Mouse (Mus musculus) midbrain, embryonic 16.5 days (tissue): ENCODE results near the gene Veph1. TPM values are rescaled to one million over a fixed set of nuclear protein-coding genes. Genes with fewer than 3 reads are reported as not detected.
"Not testable (repeated sequence)": the region's sequence is repeated elsewhere in the genome, so short reads cannot be mapped to it uniquely, and the experiment has no call there.

Source experiments
- ATAC-seq: fragments of 200-750 bp; cut with Nextera tagmentation; 2 replicates; pipeline ENCODE4 v1.8.0; 2017; ENCODE audit warnings: moderate TSS enrichment
- H3K27ac ChIP-seq: fragments of 300-500 bp; sonication (generic); 2 replicates; pipeline ENCODE4 v1.5.1; 2014; ENCODE audit warnings: mild to moderate bottlenecking, low read length, mixed read lengths
- H3K27me3 ChIP-seq: fragments of 300-500 bp; sonication (generic); 2 replicates; pipeline ENCODE4 v1.6.1; 2014; ENCODE audit warnings: low read depth, low read length, mixed read lengths; ENCODE audit not compliant: control insufficient read depth, insufficient read depth
- H3K36me3 ChIP-seq: fragments of 300-500 bp; sonication (generic); 2 replicates; pipeline ENCODE4 v1.6.1; 2014; ENCODE audit warnings: mild to moderate bottlenecking, low read length, moderate library complexity, mixed read lengths; ENCODE audit not compliant: control insufficient read depth, insufficient read depth
- H3K4me1 ChIP-seq: fragments of 300-500 bp; sonication (generic); 2 replicates; pipeline ENCODE4 v1.6.1; 2014; ENCODE audit warnings: mild to moderate bottlenecking, low read length, mixed read lengths; ENCODE audit not compliant: control insufficient read depth, insufficient read depth
- H3K4me2 ChIP-seq: fragments of 300-500 bp; sonication (generic); 2 replicates; pipeline ENCODE4 v1.6.1; 2014; ENCODE audit warnings: mild to moderate bottlenecking, low read length, mixed read lengths
- H3K4me3 ChIP-seq: fragments of 300-500 bp; sonication (generic); 2 replicates; pipeline ENCODE4 v1.5.1; 2014; ENCODE audit warnings: low read depth, mild to moderate bottlenecking, low read length, moderate library complexity, mixed read lengths
- H3K9ac ChIP-seq: fragments of 300-500 bp; sonication (generic); 2 replicates; pipeline ENCODE4 v1.6.1; 2014; ENCODE audit warnings: low read depth, low read length, mixed read lengths
- H3K9me3 ChIP-seq: fragments of 300-500 bp; sonication (generic); replicated peaks from 2 replicates; pipeline ENCODE4 v1.6.1; 2014; ENCODE audit warnings: mild to moderate bottlenecking, low read length, mixed read lengths; ENCODE audit not compliant: control insufficient read depth, poor library complexity, severe bottlenecking
- WGBS: fragments of 180-500 bp; shearing (Covaris S2); extraction: QIAGEN DNeasy Blood & Tissue Kit; methylation state at CpG from one replicate; pipeline ENCODE4 v1.1.7; 2014; 5-methylcytosine and 5-hydroxymethylcytosine counted together
- polyA plus RNA-seq: library from polyadenylated mRNA; unstranded; fragments of >200 nt; fragmentation: Nextera tagmentation; extraction: Ambion mirVana; gene quantifications from 2 replicates; pipeline ENCODE4 v1.2.1, GENCODE M21; 2015

The Veph1 gene
- polyA plus RNA-seq, 1 experiment from 2014 or later, result 5.7 TPM

GRCm38 (mm10) chr3:66240476-66240875 lies 56.2 kb downstream of the Veph1 start:
- ATAC-seq, result no peak
- H3K4me1 ChIP-seq, result no peaks in the 10 kb centered on the region
- H3K9ac ChIP-seq, result no peak overlapping the region
- H3K4me3 ChIP-seq, result no peak overlapping the region
- no peak overlapping the region for H3K4me2 ChIP-seq
- H3K9me3 ChIP-seq, result no peaks in the 10 kb centered on the region
- no peaks in the 10 kb centered on the region for H3K36me3 ChIP-seq
- H3K27ac ChIP-seq, result no peak overlapping the region
- no peaks in the 10 kb centered on the region for H3K27me3 ChIP-seq

GRCm38 (mm10) chr3:66236234-66236871 lies 60.3 kb downstream of the Veph1 start:
- H3K9me3 ChIP-seq, H3K27ac ChIP-seq, H3K4me1 ChIP-seq, H3K4me3 ChIP-seq, H3K4me2 ChIP-seq, H3K27me3 ChIP-seq, H3K36me3 ChIP-seq, H3K9ac ChIP-seq: not testable (repeated sequence)
- WGBS, result 45% methylated on average over 4 of the region's 4 CpGs
- ATAC-seq, result peak; percentile 79

GRCm38 (mm10) chr3:66224931-66225537 lies 71.6 kb downstream of the Veph1 start:
- Histone ChIP-seq H3K27ac (no peak overlapping the region), H3K27me3 (peaks cover 4% of the 10 kb centered on the region; the same call in 1 of the 2 replicates), H3K9ac (no peak overlapping the region), H3K36me3 (no peaks in the 10 kb centered on the region), H3K4me1 (peaks cover 4% of the 10 kb centered on the region; the same call in 1 of the 2 replicates), H3K4me2 (no peak overlapping the region), H3K9me3 (no peaks in the 10 kb centered on the region), H3K4me3 (no peak overlapping the region)
- no peak for ATAC-seq
- 84% methylated on average over 15 of the region's 15 CpGs for WGBS

- under 1% methylated on average over 11 of the region's 11 CpGs for WGBS
- no peaks in the 10 kb centered on the region for H3K9me3 ChIP-seq
- H3K4me1 ChIP-seq, result peaks cover 6% of the 10 kb centered on the region; the same call in 1 of the 2 replicates
- ATAC-seq, result peak; percentile 27; the same call in 1 of the 2 replicates
- no peaks in the 10 kb centered on the region for H3K36me3 ChIP-seq
- peaks cover 6% of the 10 kb centered on the region; the same call in 1 of the 2 replicates for H3K27me3 ChIP-seq
- H3K27ac ChIP-seq, result 0 out of 2 replicates have a peak overlapping the region, but pooled peaks have one; percentile 15
- H3K4me3 ChIP-seq, result peak overlapping the region; percentile 66
- peak overlapping the region; percentile 79 for H3K9ac ChIP-seq
- H3K4me2 ChIP-seq, result peak overlapping the region; percentile 98
Observed at GRCm38 (mm10) chr3:66221243-66221611, 75.4 kb downstream of the Veph1 start.

GRCm38 (mm10) chr3:66220554-66221242 lies 75.9 kb downstream of the Veph1 start:
- under 1% methylated on average over 43 of the region's 54 CpGs for WGBS
- H3K4me3 ChIP-seq, result peak overlapping the region; percentile 66
- H3K9me3 ChIP-seq, result no peaks in the 10 kb centered on the region
- peak; percentile 91 for ATAC-seq
- H3K27ac ChIP-seq, result 0 out of 2 replicates have a peak overlapping the region, but pooled peaks have one; percentile 24
- peaks cover 6% of the 10 kb centered on the region; the same call in 1 of the 2 replicates for H3K27me3 ChIP-seq
- H3K4me2 ChIP-seq, result peak overlapping the region; percentile 98
- H3K4me1 ChIP-seq, result peaks cover 6% of the 10 kb centered on the region; the same call in 1 of the 2 replicates
- H3K9ac ChIP-seq, result peak overlapping the region; percentile 79
- H3K36me3 ChIP-seq, result no peaks in the 10 kb centered on the region

- 3% methylated on average over 20 of the region's 20 CpGs for WGBS
Observed at GRCm38 (mm10) chr3:66219655-66220191, 76.9 kb downstream of the Veph1 start, which contains the start of gene Ptx3. TSS of gene Ptx3 (plus strand) at chr3:66219910.

GRCm38 (mm10) chr3:66215759-66216158 lies 80.9 kb downstream of the Veph1 start:
- 77% methylated on average over 8 of the region's 8 CpGs for WGBS
- Histone ChIP-seq H3K27ac (no peak overlapping the region), H3K4me3 (no peak overlapping the region), H3K4me1 (0 out of 2 replicates have a peak, but pooled peaks cover 2% of the 10 kb centered on the region), H3K27me3 (peaks cover 2% of the 10 kb centered on the region; the same call in 1 of the 2 replicates), H3K9me3 (no peaks in the 10 kb centered on the region), H3K36me3 (no peaks in the 10 kb centered on the region), H3K4me2 (no peak overlapping the region), H3K9ac (no peak overlapping the region)
- no peak for ATAC-seq

More at GRCm38 (mm10) chr3:66219655-66220191, 76.9 kb downstream of the Veph1 start, which contains the start of gene Ptx3:
- Histone ChIP-seq H3K27ac (peak within 1 kb of the TSS; percentile 24; the same call in 1 of the 2 replicates), H3K4me2 (peak within 1 kb of the TSS; percentile 98), H3K4me3 (peak within 1 kb of the TSS; percentile 66), H3K27me3 (peaks cover 6% of the 10 kb centered on the region; the same call in 1 of the 2 replicates), H3K36me3 (no peaks in the 10 kb centered on the region), H3K9ac (peak within 1 kb of the TSS; percentile 79), H3K9me3 (no peaks in the 10 kb centered on the region), H3K4me1 (peaks cover 6% of the 10 kb centered on the region; the same call in 1 of the 2 replicates)
- ATAC-seq, result peak; percentile 80

GRCm38 (mm10) chr3:66213524-66213923 lies 83.1 kb downstream of the Veph1 start:
- Histone ChIP-seq H3K4me1 (no peaks in the 10 kb centered on the region), H3K4me3 (no peak overlapping the region), H3K27ac (no peak overlapping the region), H3K36me3 (no peaks in the 10 kb centered on the region), H3K9ac (no peak overlapping the region), H3K4me2 (no peak overlapping the region), H3K27me3 (no peaks in the 10 kb centered on the region), H3K9me3 (no peaks in the 10 kb centered on the region)
- no peak for ATAC-seq
- WGBS, result 100% methylated on average over 1 of the region's 1 CpGs
